Mouse (Mus musculus): ENCODE data around the gene Zdhhc17. TPM values are rescaled to one million over a fixed set of nuclear protein-coding genes. Genes with fewer than 3 reads are reported as not detected.

Gene Zdhhc17
- polyA plus RNA-seq, 1 experiment from 2014 or later: 26.6 TPM

GRCm38 (mm10) chr10:110959781-110960180 is 50.2 kb downstream of the Zdhhc17 start:
- WGBS: 94% methylated on average over 8 of the region's 8 CpGs
- no peak overlapping the region for H3K27ac ChIP-seq (replicated peaks; ENCODE audit: low read depth, low read length)
- DNase-seq (ENCODE audit: low spot score) (no peak), ATAC-seq (ENCODE audit: insufficient number of reproducible peaks, low FRiP score, low TSS enrichment, low read depth) (no peak)
- H3K4me1 ChIP-seq (ENCODE audit: control insufficient read depth, insufficient read depth, low read length): no peaks in the 10 kb centered on the region
- no peak overlapping the region for H3K4me2 ChIP-seq (ENCODE audit: low read depth, severe bottlenecking)
- H3K4me3 ChIP-seq (ENCODE audit: low read depth, low read length): no peak overlapping the region
- H3K36me3 ChIP-seq (ENCODE audit: control insufficient read depth, insufficient read depth, low read length): peaks cover 4% of the 10 kb centered on the region; the same call in 1 of the 2 replicates
- no peaks in the 10 kb centered on the region for H3K27me3 ChIP-seq (ENCODE audit: control insufficient read depth, insufficient read depth, low read length)
- no peaks in the 10 kb centered on the region for H3K9me3 ChIP-seq (ENCODE audit: control insufficient read depth, low read length)
- H3K9ac ChIP-seq (ENCODE audit: low read length): no peak overlapping the region

GRCm38 (mm10) chr10:110958879-110959278 is 51.1 kb downstream of the Zdhhc17 start:
- H3K27ac ChIP-seq (replicated peaks; ENCODE audit: low read depth, low read length): no peak overlapping the region
- H3K4me2 ChIP-seq (ENCODE audit: low read depth, severe bottlenecking): no peak overlapping the region
- no peak overlapping the region for H3K9ac ChIP-seq (ENCODE audit: low read length)
- no peaks in the 10 kb centered on the region for H3K9me3 ChIP-seq (ENCODE audit: control insufficient read depth, low read length)
- no peaks in the 10 kb centered on the region for H3K27me3 ChIP-seq (ENCODE audit: control insufficient read depth, insufficient read depth, low read length)
- H3K4me3 ChIP-seq (ENCODE audit: low read depth, low read length): no peak overlapping the region
- no peaks in the 10 kb centered on the region for H3K4me1 ChIP-seq (ENCODE audit: control insufficient read depth, insufficient read depth, low read length)
- no peak for ATAC-seq (ENCODE audit: insufficient number of reproducible peaks, low FRiP score, low TSS enrichment, low read depth)
- DNase-seq (ENCODE audit: low spot score): no peak
- 93% methylated on average over 6 of the region's 6 CpGs for WGBS
- H3K36me3 ChIP-seq (ENCODE audit: control insufficient read depth, insufficient read depth, low read length): peaks cover 4% of the 10 kb centered on the region; the same call in 1 of the 2 replicates

GRCm38 (mm10) chr10:110952937-110953451 is 56.9 kb downstream of the Zdhhc17 start:
- Histone ChIP-seq H3K4me1 (ENCODE audit: control insufficient read depth, insufficient read depth, low read length) (no peaks in the 10 kb centered on the region), H3K36me3 (ENCODE audit: control insufficient read depth, insufficient read depth, low read length) (peaks cover 7% of the 10 kb centered on the region; the same call in 1 of the 2 replicates), H3K27ac (replicated peaks; ENCODE audit: low read depth, low read length) (no peak overlapping the region), H3K4me3 (ENCODE audit: low read depth, low read length) (no peak overlapping the region), H3K4me2 (ENCODE audit: low read depth, severe bottlenecking) (no peak overlapping the region), H3K27me3 (ENCODE audit: control insufficient read depth, insufficient read depth, low read length) (no peaks in the 10 kb centered on the region), H3K9ac (ENCODE audit: low read length) (no peak overlapping the region), H3K9me3 (ENCODE audit: control insufficient read depth, low read length) (no peaks in the 10 kb centered on the region)
- ATAC-seq (ENCODE audit: insufficient number of reproducible peaks, low FRiP score, low TSS enrichment, low read depth): no peak
- 88% methylated on average over 9 of the region's 9 CpGs for WGBS
- no peak for DNase-seq (ENCODE audit: low spot score)

- ATAC-seq (ENCODE audit: insufficient number of reproducible peaks, low FRiP score, low TSS enrichment, low read depth): no peak
- 82% methylated on average over 8 of the region's 8 CpGs for WGBS
- H3K4me3 ChIP-seq (ENCODE audit: low read depth, low read length): no peak overlapping the region
These were observed 57.7 kb downstream of the Zdhhc17 start for GRCm38 (mm10) chr10:110952271-110952670.

GRCm38 (mm10) chr10:110951748-110952147 is 58.2 kb downstream of the Zdhhc17 start:
- no peak overlapping the region for H3K4me3 ChIP-seq (ENCODE audit: low read depth, low read length)
- H3K4me2 ChIP-seq (ENCODE audit: low read depth, severe bottlenecking): no peak overlapping the region
- no peak overlapping the region for H3K27ac ChIP-seq (replicated peaks; ENCODE audit: low read depth, low read length)
- H3K9me3 ChIP-seq (ENCODE audit: control insufficient read depth, low read length): no peaks in the 10 kb centered on the region
- no peak for DNase-seq (ENCODE audit: low spot score)
- no peak for ATAC-seq (ENCODE audit: insufficient number of reproducible peaks, low FRiP score, low TSS enrichment, low read depth)
- no peak overlapping the region for H3K9ac ChIP-seq (ENCODE audit: low read length)
- WGBS: 92% methylated on average over 4 of the region's 4 CpGs
- H3K36me3 ChIP-seq (ENCODE audit: control insufficient read depth, insufficient read depth, low read length): peaks cover 9% of the 10 kb centered on the region; the same call in 1 of the 2 replicates
- H3K27me3 ChIP-seq (ENCODE audit: control insufficient read depth, insufficient read depth, low read length): no peaks in the 10 kb centered on the region
- no peaks in the 10 kb centered on the region for H3K4me1 ChIP-seq (ENCODE audit: control insufficient read depth, insufficient read depth, low read length)

More at GRCm38 (mm10) chr10:110952271-110952670, 57.7 kb downstream of the Zdhhc17 start:
- H3K9ac ChIP-seq (ENCODE audit: low read length): no peak overlapping the region
- H3K36me3 ChIP-seq (ENCODE audit: control insufficient read depth, insufficient read depth, low read length): peaks cover 9% of the 10 kb centered on the region; the same call in 1 of the 2 replicates
- no peak overlapping the region for H3K27ac ChIP-seq (replicated peaks; ENCODE audit: low read depth, low read length)
- DNase-seq (ENCODE audit: low spot score): no peak
- no peak overlapping the region for H3K4me2 ChIP-seq (ENCODE audit: low read depth, severe bottlenecking)
- H3K27me3 ChIP-seq (ENCODE audit: control insufficient read depth, insufficient read depth, low read length): no peaks in the 10 kb centered on the region
- no peaks in the 10 kb centered on the region for H3K9me3 ChIP-seq (ENCODE audit: control insufficient read depth, low read length)
- H3K4me1 ChIP-seq (ENCODE audit: control insufficient read depth, insufficient read depth, low read length): no peaks in the 10 kb centered on the region

GRCm38 (mm10) chr10:110951112-110951511 is 58.8 kb downstream of the Zdhhc17 start:
- Histone ChIP-seq H3K4me1 (ENCODE audit: control insufficient read depth, insufficient read depth, low read length) (no peaks in the 10 kb centered on the region), H3K9ac (ENCODE audit: low read length) (no peak overlapping the region), H3K27me3 (ENCODE audit: control insufficient read depth, insufficient read depth, low read length) (no peaks in the 10 kb centered on the region), H3K9me3 (ENCODE audit: control insufficient read depth, low read length) (no peaks in the 10 kb centered on the region), H3K4me2 (ENCODE audit: low read depth, severe bottlenecking) (no peak overlapping the region), H3K36me3 (ENCODE audit: control insufficient read depth, insufficient read depth, low read length) (peaks cover 11% of the 10 kb centered on the region; the same call in 1 of the 2 replicates), H3K27ac (replicated peaks; ENCODE audit: low read depth, low read length) (no peak overlapping the region), H3K4me3 (ENCODE audit: low read depth, low read length) (no peak overlapping the region)
- WGBS: 83% methylated on average over 1 of the region's 1 CpGs
- ATAC-seq (ENCODE audit: insufficient number of reproducible peaks, low FRiP score, low TSS enrichment, low read depth): no peak
- DNase-seq (ENCODE audit: low spot score): no peak

- DNase-seq (ENCODE audit: low spot score) (no peak), ATAC-seq (ENCODE audit: insufficient number of reproducible peaks, low FRiP score, low TSS enrichment, low read depth) (no peak)
- peaks cover 9% of the 10 kb centered on the region; the same call in 1 of the 2 replicates for H3K36me3 ChIP-seq (ENCODE audit: control insufficient read depth, insufficient read depth, low read length)
- 91% methylated on average over 4 of the region's 4 CpGs for WGBS
- H3K4me2 ChIP-seq (ENCODE audit: low read depth, severe bottlenecking): no peak overlapping the region
- no peaks in the 10 kb centered on the region for H3K27me3 ChIP-seq (ENCODE audit: control insufficient read depth, insufficient read depth, low read length)
- H3K4me1 ChIP-seq (ENCODE audit: control insufficient read depth, insufficient read depth, low read length): no peaks in the 10 kb centered on the region
- H3K9ac ChIP-seq (ENCODE audit: low read length): no peak overlapping the region
- H3K4me3 ChIP-seq (ENCODE audit: low read depth, low read length): no peak overlapping the region
- H3K27ac ChIP-seq (replicated peaks; ENCODE audit: low read depth, low read length): no peak overlapping the region
- H3K9me3 ChIP-seq (ENCODE audit: control insufficient read depth, low read length): no peaks in the 10 kb centered on the region
These were observed 62.4 kb downstream of the Zdhhc17 start for GRCm38 (mm10) chr10:110947574-110947973.

- Histone ChIP-seq H3K27ac (replicated peaks; ENCODE audit: low read depth, low read length) (no peak overlapping the region), H3K9me3 (ENCODE audit: control insufficient read depth, low read length) (no peaks in the 10 kb centered on the region), H3K27me3 (ENCODE audit: control insufficient read depth, insufficient read depth, low read length) (no peaks in the 10 kb centered on the region), H3K4me3 (ENCODE audit: low read depth, low read length) (no peak overlapping the region), H3K9ac (ENCODE audit: low read length) (no peak overlapping the region), H3K4me2 (ENCODE audit: low read depth, severe bottlenecking) (no peak overlapping the region), H3K36me3 (ENCODE audit: control insufficient read depth, insufficient read depth, low read length) (peaks cover 12% of the 10 kb centered on the region; the same call in 1 of the 2 replicates), H3K4me1 (ENCODE audit: control insufficient read depth, insufficient read depth, low read length) (no peaks in the 10 kb centered on the region)
- 92% methylated on average over 12 of the region's 12 CpGs for WGBS
- DNase-seq (ENCODE audit: low spot score) (no peak), ATAC-seq (ENCODE audit: insufficient number of reproducible peaks, low FRiP score, low TSS enrichment, low read depth) (no peak)
These were observed 64.0 kb downstream of the Zdhhc17 start for GRCm38 (mm10) chr10:110945966-110946365.

GRCm38 (mm10) chr10:110944175-110944574 is 65.8 kb downstream of the Zdhhc17 start:
- Histone ChIP-seq H3K4me2 (ENCODE audit: low read depth, severe bottlenecking) (no peak overlapping the region), H3K27me3 (ENCODE audit: control insufficient read depth, insufficient read depth, low read length) (no peaks in the 10 kb centered on the region), H3K36me3 (ENCODE audit: control insufficient read depth, insufficient read depth, low read length) (peaks cover 12% of the 10 kb centered on the region; the same call in 1 of the 2 replicates), H3K9ac (ENCODE audit: low read length) (no peak overlapping the region), H3K4me1 (ENCODE audit: control insufficient read depth, insufficient read depth, low read length) (no peaks in the 10 kb centered on the region), H3K27ac (replicated peaks; ENCODE audit: low read depth, low read length) (no peak overlapping the region), H3K9me3 (ENCODE audit: control insufficient read depth, low read length) (no peaks in the 10 kb centered on the region), H3K4me3 (ENCODE audit: low read depth, low read length) (no peak overlapping the region)
- DNase-seq (ENCODE audit: low spot score) (no peak), ATAC-seq (ENCODE audit: insufficient number of reproducible peaks, low FRiP score, low TSS enrichment, low read depth) (no peak)
- 93% methylated on average over 11 of the region's 11 CpGs for WGBS
